Mouse (Mus musculus) spleen, adult 2 months (tissue): ENCODE results near the gene Lpp.

Experiments
- CTCF ChIP-seq: fragments of 200-500 bp; IDR thresholded peaks from 2 replicates; pipeline ENCODE4 v1.5.1; 2011; ENCODE audit warnings: mild to moderate bottlenecking, inconsistent platforms; ENCODE audit not compliant: insufficient read depth, insufficient read length, insufficient replicate concordance; ENCODE audit errors: extremely low read depth
- POLR2A ChIP-seq: fragments of 200-500 bp; IDR thresholded peaks from 2 replicates; pipeline ENCODE4 v1.6.1; 2011; ENCODE audit warnings: low read depth, low read length, inconsistent platforms

DNA sequence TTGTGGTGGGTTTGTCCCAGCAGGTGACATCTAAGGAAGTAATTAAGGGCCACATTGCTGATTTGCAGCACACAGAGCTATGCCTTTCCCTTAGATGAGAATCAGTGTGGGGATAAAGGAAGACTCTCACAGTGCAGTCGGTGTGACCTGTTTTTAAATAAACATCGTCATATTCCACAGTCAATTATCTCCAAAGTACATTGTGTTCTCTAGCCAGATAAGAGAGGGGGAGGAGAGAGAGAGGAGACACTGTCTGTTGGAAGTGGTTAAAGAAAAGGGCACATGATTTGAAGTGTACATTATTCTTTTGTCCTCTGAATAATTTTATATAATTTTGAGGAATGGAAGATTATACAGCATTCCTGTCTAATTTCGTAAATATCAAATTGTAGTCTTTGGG lies 388.6 kb downstream of the Lpp start:
- TF ChIP-seq CTCF (no peak), POLR2A (no peak)
